Mouse (Mus musculus) left cerebral cortex, postnatal 36 days (tissue): ENCODE results near the gene Gcfc2. TPM values are rescaled to one million over a fixed set of nuclear protein-coding genes. Genes with fewer than 3 reads are reported as not detected.

Experiments used
- DNase-seq, 2 experiments: peaks; one replicate each; pipeline ENCODE4 v3.0.0; 2021 to 2022; ENCODE audit warnings: low spot score in 2 of 2, mixed read lengths in 1 of 2
- intact Hi-C: fragments of 180-260 bp; cut with DNase I; formaldehyde crosslinking; loops from one replicate; pipeline ENCODE4 v1.15.1; 2025
- microRNA-seq: library from miRNA; unstranded; fragments of <30 nt; microRNA quantifications from one replicate; pipeline ENCODE4 v1.2.0, GENCODE M21; 2022
- total RNA-seq, 2 experiments: library from RNA; stranded (reverse); gene quantifications; 2 replicates each; pipeline ENCODE4 v1.2.3; 2021

The Gcfc2 gene
- total RNA-seq, 2 experiments from 2014 or later = 6.4 to 12.4 TPM

DNA sequence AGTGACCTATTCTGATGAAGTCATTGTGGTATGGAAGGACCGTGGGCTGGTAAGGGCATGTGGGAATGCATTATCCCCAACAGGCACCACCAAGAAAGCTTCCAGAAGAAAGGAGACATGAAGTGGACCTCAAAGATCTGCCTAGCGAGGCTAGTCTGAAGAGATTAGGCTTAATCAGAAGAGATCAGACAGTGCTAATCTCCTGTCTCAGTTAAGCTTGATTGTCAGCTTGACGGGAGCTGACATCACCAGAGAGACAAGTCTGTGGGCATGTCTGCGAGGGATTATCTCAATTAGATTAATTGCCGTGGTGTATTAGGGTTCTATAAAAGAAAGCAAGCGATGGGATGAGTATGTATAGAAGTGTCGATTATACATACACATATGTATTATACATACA is 47.7 kb downstream of the Gcfc2 start:
- intact Hi-C loops = no loop called here
- DNase-seq = no peak

GRCm38 (mm10) chr6:81972595-81972994 is 49.1 kb downstream of the Gcfc2 start:
- intact Hi-C loops = no loop called here
- no peak for DNase-seq

DNA sequence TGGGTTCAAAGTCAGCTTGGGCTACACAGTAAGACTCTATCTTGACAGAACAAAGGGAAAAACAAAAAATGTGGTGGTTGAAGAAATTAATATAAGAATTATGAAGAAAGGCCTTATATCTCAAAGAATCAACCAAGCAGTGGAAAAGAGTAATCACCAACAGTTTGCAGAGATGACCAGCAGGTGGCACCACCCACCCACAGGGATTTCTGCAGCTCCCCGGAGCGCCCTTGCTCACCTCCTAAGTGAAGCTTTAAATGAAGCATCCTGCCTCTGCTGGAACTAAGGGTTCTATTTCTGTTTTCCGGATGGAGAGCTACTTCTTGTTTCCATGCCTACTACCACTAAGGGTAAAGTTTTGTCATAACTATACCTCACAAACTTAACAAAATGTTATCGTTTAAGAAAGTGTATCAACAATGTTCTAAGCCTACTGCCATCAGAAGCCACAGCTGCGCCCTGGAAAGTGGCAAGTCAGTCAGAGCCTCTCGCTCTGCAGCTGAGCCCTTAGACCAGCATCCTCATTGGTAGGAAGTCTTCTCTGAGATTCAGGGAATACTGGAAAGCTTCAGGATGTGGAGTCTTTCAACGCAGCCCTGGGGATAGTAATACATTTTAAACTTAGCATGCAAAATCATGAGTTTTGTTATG is 52.6 kb downstream of the Gcfc2 start:
- intact Hi-C loops = loop anchor here (1.0 to 5.0 kb wide), 3 partner anchors 143 to 726 kb away; no protein-coding TSS in a partner anchor
- peak; percentile 69 to 76 for DNase-seq

- intact Hi-C loops = loop anchor here (5.0 kb wide), 1 partner anchor 723 kb away; no protein-coding TSS in a partner anchor
Measured at GRCm38 (mm10) chr6:81979286-81979685, 55.8 kb downstream of the Gcfc2 start.

DNA sequence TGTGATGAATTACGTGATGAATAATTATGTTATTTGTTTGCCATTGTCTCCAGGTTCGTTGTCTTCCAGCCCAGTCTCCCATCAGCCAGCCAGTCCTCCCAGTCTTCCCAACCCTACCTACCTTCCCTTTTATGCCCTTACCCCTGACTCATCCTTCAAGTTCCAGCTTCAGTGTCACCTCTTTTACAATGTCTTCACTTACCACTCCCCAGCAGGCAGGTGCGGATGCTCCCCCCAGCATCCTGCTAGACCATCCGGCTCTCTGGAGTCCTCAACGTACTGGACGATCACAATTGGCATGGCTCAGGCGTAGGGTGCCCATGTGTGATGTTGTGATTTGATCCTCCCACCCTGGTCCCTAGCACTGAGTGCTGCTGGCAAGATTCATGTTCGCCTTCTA is 62.7 kb downstream of the Gcfc2 start:
- no peak for DNase-seq
- intact Hi-C loops = loop anchor here (2.0 kb wide), 1 partner anchor 55 kb away; the partner anchor contains the start of gene Eva1a

More at GRCm38 (mm10) chr6:81979286-81979685, 55.8 kb downstream of the Gcfc2 start:
- DNase-seq = no peak

DNA sequence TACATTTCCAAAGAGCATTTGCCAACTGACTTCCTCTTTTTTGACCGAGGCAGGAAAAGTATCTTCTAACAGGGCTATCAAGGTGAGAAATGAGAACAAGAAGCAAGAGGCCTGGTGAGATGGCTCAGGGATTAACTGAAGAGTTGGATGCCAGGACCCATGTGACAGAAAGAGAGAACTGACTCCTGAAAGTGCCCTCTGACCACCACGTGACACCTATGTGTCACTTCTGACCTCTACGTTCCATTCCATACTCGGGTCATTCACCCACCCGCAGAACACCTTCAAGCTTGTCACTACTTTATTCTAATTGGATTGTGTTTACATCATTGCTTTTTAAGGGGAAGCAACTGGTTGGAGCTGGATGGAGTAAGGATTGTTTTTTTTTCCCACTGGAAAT is 63.1 kb downstream of the Gcfc2 start:
- intact Hi-C loops = loop anchor here (2.0 kb wide), 1 partner anchor 54 kb away; the partner anchor contains the start of gene Eva1a
- DNase-seq = no peak

GRCm38 (mm10) chr6:81987010-81987409 is 63.5 kb downstream of the Gcfc2 start:
- intact Hi-C loops = loop anchor here (1.0 to 2.0 kb wide), 2 partner anchors 54 to 132 kb away; partner anchors contain the start of gene Eva1a
- peak; percentile 73 to 79 for DNase-seq

DNA sequence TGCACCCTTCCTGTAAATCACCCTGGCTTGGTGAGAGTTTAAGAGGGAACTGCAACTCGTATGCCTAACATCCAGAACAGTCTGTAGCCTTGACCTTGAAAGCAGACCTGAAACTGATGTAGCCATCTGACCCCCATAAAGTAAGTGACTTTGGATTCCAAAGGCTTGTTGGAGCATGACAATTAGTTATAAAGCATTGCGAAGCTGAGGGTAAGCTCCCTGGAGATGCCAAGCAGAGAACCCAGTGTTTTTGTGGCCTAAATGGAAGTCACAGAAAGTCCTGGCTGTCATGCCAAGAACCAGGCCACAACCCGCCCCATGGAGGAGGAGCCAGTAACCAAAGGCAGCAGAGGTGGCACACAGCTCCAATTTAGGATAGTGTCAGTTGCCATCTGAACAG is 64.1 kb downstream of the Gcfc2 start:
- DNase-seq = peak; percentile 29 to 33
- intact Hi-C loops = loop anchor here (1.0 to 2.0 kb wide), 2 partner anchors 53 to 132 kb away; partner anchors contain the start of gene Eva1a

DNA sequence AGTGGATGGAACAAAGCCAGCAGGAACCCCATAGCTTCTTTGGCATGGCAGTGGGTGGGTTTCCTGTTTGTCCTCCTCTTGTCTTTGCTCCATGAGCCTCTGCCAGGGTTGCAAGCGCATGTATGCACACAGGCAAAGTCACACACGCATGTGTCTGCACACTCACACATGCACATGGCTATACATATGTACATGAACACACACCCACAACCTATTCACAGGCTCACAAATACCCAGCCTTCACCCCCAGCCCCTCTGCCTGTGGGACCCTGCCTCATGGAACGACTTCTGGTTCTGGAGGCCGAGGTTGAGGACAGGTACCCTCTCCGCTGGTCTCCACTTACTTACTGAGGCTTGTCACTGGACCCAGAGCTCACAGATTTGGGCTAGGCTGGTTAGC is 64.9 kb downstream of the Gcfc2 start:
- no peak for DNase-seq
- intact Hi-C loops = no loop called here

DNA sequence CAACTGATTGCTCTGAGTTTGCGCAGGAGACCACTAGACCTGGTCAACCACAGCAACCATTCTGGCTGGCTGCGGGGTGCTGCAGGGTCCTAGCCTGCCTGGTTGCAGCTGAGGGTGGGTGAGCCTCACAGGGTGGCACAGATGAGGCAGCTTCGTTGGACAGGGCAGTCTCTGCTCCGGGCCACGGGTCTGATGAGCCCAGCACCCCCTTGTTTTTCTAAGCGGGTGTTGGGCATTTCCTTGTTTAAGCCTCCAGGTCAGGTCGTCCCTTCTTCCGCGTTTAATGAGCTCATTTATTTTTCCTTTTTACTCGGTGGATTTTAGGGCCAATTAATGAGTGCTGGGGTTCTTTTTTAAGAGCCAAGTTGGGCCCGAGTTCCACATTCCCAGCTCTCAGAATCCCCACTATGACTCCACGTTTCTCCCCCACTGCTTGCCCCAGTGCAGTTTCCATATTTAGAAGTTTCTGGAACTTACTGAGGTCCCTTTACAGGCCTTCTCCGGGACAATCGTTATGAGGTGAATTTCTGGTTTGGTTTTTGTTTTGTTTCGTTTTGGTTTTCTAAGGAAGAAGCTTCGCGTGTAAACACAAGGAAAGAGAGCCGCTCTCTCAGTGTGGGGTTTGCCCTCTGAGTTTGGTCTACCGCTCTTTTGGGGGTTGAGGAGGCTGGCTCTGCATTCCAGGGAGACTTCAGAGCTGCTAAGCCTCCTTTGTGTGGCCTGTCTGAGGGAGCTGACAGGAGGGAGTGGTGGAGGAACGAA is 66.8 kb downstream of the Gcfc2 start:
- DNase-seq = no peak
- intact Hi-C loops = no loop called here

Small RNAs within 50 kb of the gene (microRNA-seq; reads per million reads assigned to microRNA genes)
- gene Mir468 (not detected), gene Mir7232 (not detected)

Other genes starting within 250 kb of the Gcfc2 start
- 10 to 100 TPM; 31.4 to 43.3 TPM for gene Mrpl19, start 42.3 kb downstream of the Gcfc2 start, total RNA-seq
- gene Eva1a, start 117.4 kb downstream of the Gcfc2 start, total RNA-seq = 10 to 100 TPM; 11.3 to 15.2 TPM